Mouse (Mus musculus) myocyte (in vitro differentiated cells): ENCODE results near the gene Gm45713. TPM values are rescaled to one million over a fixed set of nuclear protein-coding genes. Genes with fewer than 3 reads are reported as not detected.

Source experiments
- H3K27me3 ChIP-seq: one replicate; pipeline ENCODE4 v1.6.1; 2011; ENCODE audit not compliant: control insufficient read depth, insufficient read depth, insufficient read length
- H3K36me3 ChIP-seq: one replicate; pipeline ENCODE4 v1.6.1; 2011; ENCODE audit not compliant: control insufficient read depth, insufficient read depth
- H3K4me2 ChIP-seq: one replicate; pipeline ENCODE4 v1.6.1; 2011; ENCODE audit warnings: low read depth, control low read depth
- H3K4me3 ChIP-seq: one replicate; pipeline ENCODE4 v1.5.1; 2011; ENCODE audit warnings: mild to moderate bottlenecking, control low read depth, moderate library complexity
- H3K79me2 ChIP-seq: one replicate; pipeline ENCODE4 v1.6.1; 2011; ENCODE audit not compliant: control insufficient read depth, insufficient read depth
- H3ac ChIP-seq: one replicate; pipeline ENCODE4 v1.6.1; 2011; ENCODE audit not compliant: control insufficient read depth, insufficient read length
- CEBPB ChIP-seq: IDR thresholded peaks from 2 replicates; pipeline ENCODE4 v1.6.1; 2011; ENCODE audit warnings: mild to moderate bottlenecking, moderate library complexity; ENCODE audit not compliant: poor library complexity, insufficient read depth, severe bottlenecking
- E2F4 ChIP-seq: IDR thresholded peaks from one replicate; pipeline ENCODE4 v1.6.1; 2011; ENCODE audit warnings: mild to moderate bottlenecking, control low read depth, moderate library complexity; ENCODE audit not compliant: insufficient read depth
- MAX ChIP-seq: IDR thresholded peaks from one replicate; pipeline ENCODE4 v1.6.1; 2011; ENCODE audit warnings: low read depth, mild to moderate bottlenecking, control low read depth
- MYOD1 ChIP-seq, 3 experiments: IDR thresholded peaks; one replicate each; pipeline ENCODE4 v1.6.1; 2011; ENCODE audit warnings: control low read depth in 2 of 3, low read depth in 2 of 3, mild to moderate bottlenecking in 2 of 3, moderate library complexity in 1 of 3; ENCODE audit not compliant: insufficient read length in 2 of 3, control insufficient read depth in 1 of 3
- MYOG ChIP-seq, 3 experiments: IDR thresholded peaks; one replicate each; pipeline ENCODE4 v1.6.1; 2011; ENCODE audit warnings: control low read depth in 2 of 3, low read depth in 2 of 3, mild to moderate bottlenecking in 2 of 3; ENCODE audit not compliant: insufficient read length in 2 of 3, control insufficient read depth in 1 of 3, insufficient read depth in 1 of 3
- POLR2A ChIP-seq: IDR thresholded peaks from one replicate; pipeline ENCODE4 v1.6.1; 2011; ENCODE audit warnings: low read depth, mild to moderate bottlenecking, control low read depth, moderate library complexity; ENCODE audit not compliant: insufficient read length
- POLR2AphosphoS2 ChIP-seq: IDR thresholded peaks from one replicate; pipeline ENCODE4 v1.6.1; 2011; ENCODE audit warnings: low read depth, control low read depth; ENCODE audit not compliant: insufficient read length
- REST ChIP-seq: IDR thresholded peaks from one replicate; pipeline ENCODE4 v1.6.1; 2011; ENCODE audit warnings: mild to moderate bottlenecking, control low read depth, moderate library complexity; ENCODE audit not compliant: insufficient read depth, insufficient read length
- SRF ChIP-seq: IDR thresholded peaks from one replicate; pipeline ENCODE4 v1.6.1; 2011; ENCODE audit warnings: low read depth; ENCODE audit not compliant: control insufficient read depth, insufficient read length
- TCF12 ChIP-seq: IDR thresholded peaks from one replicate; pipeline ENCODE4 v1.6.1; 2011; ENCODE audit warnings: mild to moderate bottlenecking, control low read depth; ENCODE audit not compliant: poor library complexity, insufficient read depth, severe bottlenecking
- TCF3 ChIP-seq: IDR thresholded peaks from one replicate; pipeline ENCODE4 v1.6.1; 2011; ENCODE audit warnings: low read depth, control low read depth; ENCODE audit not compliant: insufficient read length
- USF1 ChIP-seq: IDR thresholded peaks from one replicate; pipeline ENCODE4 v1.6.1; 2011; ENCODE audit warnings: low read depth, mild to moderate bottlenecking, control low read depth, moderate library complexity
- polyA plus RNA-seq: library from polyadenylated mRNA; unstranded; fragments of >200 nt; fragmentation: generic; extraction: Trizol; gene quantifications from one replicate; pipeline ENCODE4 v1.2.1, GENCODE M21; 2012; ENCODE audit warnings: missing spikeins

The Gm45713 gene
- polyA plus RNA-seq, 1 experiment, result 3.6 TPM

DNA sequence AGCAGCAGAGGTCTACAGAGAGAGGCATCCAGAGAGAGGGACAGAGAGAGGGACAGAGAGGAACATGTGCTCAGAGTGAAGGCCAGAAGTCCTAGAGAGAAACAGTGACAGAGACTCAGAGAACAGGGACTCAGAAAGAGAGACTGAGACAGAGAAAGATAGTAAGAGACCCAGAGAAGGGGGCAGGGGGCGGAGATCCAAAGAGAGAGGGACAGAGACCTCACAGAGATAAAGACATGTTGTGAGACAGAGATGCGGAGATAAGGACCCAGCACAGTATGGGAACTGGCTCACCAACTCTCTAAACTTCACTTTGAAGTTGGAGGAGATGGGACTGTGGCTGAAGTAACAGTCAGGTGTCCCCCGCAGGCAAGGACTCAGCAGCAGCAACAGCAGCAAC lies 661 bp downstream of the Gm45713 start:
- H3K79me2 ChIP-seq, result no peaks in the 10 kb centered on the region
- H3K4me3 ChIP-seq, result peak overlapping the region; percentile 28
- no peak for TF ChIP-seq CEBPB
- no peak for TF ChIP-seq POLR2AphosphoS2
- TF ChIP-seq MAX, result no peak
- no peak for TF ChIP-seq REST
- no peak for TF ChIP-seq USF1
- no peak for TF ChIP-seq MYOG (IDR thresholded peaks at IDR 0.05; ENCODE audit: control insufficient read depth in 1 of 3, insufficient read depth in 1 of 3, insufficient read length in 2 of 3, low read depth in 2 of 3)
- no peak for TF ChIP-seq MYOD1 (IDR thresholded peaks at IDR 0.05; ENCODE audit: control insufficient read depth in 1 of 3, insufficient read length in 2 of 3, low read depth in 2 of 3)
- no peak for TF ChIP-seq E2F4
- TF ChIP-seq TCF12, result no peak
- H3ac ChIP-seq, result no peak overlapping the region
- H3K27me3 ChIP-seq, result no peaks in the 10 kb centered on the region
- no peaks in the 10 kb centered on the region for H3K36me3 ChIP-seq
- peak overlapping the region; percentile 84 for H3K4me2 ChIP-seq

- Histone ChIP-seq H3K4me2 (peak overlapping the region; percentile 84), H3K36me3 (no peaks in the 10 kb centered on the region), H3K27me3 (no peaks in the 10 kb centered on the region), H3K79me2 (no peaks in the 10 kb centered on the region), H3K4me3 (peak overlapping the region; percentile 28), H3ac (no peak overlapping the region)
- TF ChIP-seq POLR2AphosphoS2, result no peak
- TF ChIP-seq MYOD1 (IDR thresholded peaks at IDR 0.05; ENCODE audit: control insufficient read depth in 1 of 3, insufficient read length in 2 of 3, low read depth in 2 of 3), result no peak
- no peak for TF ChIP-seq USF1
- no peak for TF ChIP-seq MAX
- no peak for TF ChIP-seq TCF12
- no peak for TF ChIP-seq SRF
- TF ChIP-seq POLR2A, result no peak
- TF ChIP-seq MYOG (IDR thresholded peaks at IDR 0.05; ENCODE audit: control insufficient read depth in 1 of 3, insufficient read depth in 1 of 3, insufficient read length in 2 of 3, low read depth in 2 of 3), result no peak
- no peak for TF ChIP-seq TCF3
- TF ChIP-seq E2F4, result no peak
These were observed 1.4 kb downstream of the Gm45713 start for GRCm38 (mm10) chr7:45134544-45135026.

DNA sequence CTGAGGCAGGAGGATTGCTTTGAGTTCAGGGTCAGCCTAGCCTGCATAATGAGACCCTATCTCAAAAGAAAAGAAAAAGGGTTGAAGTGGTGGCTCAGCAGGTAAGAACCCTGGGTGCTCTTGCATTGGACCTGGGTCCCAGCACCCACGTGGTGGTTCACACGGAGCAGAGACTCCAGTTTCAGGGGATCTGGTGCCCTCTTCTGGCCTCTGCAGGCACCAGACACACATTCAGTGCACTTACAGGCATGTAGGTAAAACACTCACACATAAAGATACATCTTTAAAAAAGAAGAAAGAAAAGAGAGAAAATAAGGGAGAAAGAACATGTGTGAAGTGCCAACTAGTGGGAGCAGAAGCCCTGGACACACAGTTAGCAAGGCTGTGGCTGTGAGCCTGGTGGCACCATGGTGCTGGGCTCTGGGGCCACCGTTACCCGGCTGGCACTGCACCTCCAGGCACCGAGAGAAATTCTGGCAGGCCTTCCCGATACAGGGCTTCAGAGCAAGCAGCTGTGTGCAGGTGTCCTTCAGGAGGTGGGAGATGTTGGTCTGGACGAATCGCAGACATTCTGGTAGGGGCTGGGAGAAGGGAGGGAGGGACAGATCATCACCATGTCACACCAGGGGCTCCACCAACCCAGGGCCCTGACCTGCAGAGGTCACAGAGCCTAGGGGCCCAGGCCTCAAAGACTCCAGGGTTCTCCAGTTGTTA lies 2.4 kb downstream of the Gm45713 start:
- Histone ChIP-seq H3ac (no peak overlapping the region), H3K4me2 (no peak overlapping the region), H3K36me3 (no peaks in the 10 kb centered on the region), H3K4me3 (no peak overlapping the region), H3K27me3 (no peaks in the 10 kb centered on the region), H3K79me2 (no peaks in the 10 kb centered on the region)
- no peak for TF ChIP-seq MYOD1 (IDR thresholded peaks at IDR 0.05; ENCODE audit: control insufficient read depth in 1 of 3, insufficient read length in 2 of 3, low read depth in 2 of 3)
- TF ChIP-seq CEBPB, result no peak
- no peak for TF ChIP-seq TCF3
- no peak for TF ChIP-seq MAX
- no peak for TF ChIP-seq POLR2AphosphoS2
- no peak for TF ChIP-seq USF1
- TF ChIP-seq SRF, result no peak
- no peak for TF ChIP-seq MYOG (IDR thresholded peaks at IDR 0.05; ENCODE audit: control insufficient read depth in 1 of 3, insufficient read depth in 1 of 3, insufficient read length in 2 of 3, low read depth in 2 of 3)
- TF ChIP-seq TCF12, result no peak
- TF ChIP-seq POLR2A, result no peak
- TF ChIP-seq REST, result no peak
- TF ChIP-seq E2F4, result no peak

DNA sequence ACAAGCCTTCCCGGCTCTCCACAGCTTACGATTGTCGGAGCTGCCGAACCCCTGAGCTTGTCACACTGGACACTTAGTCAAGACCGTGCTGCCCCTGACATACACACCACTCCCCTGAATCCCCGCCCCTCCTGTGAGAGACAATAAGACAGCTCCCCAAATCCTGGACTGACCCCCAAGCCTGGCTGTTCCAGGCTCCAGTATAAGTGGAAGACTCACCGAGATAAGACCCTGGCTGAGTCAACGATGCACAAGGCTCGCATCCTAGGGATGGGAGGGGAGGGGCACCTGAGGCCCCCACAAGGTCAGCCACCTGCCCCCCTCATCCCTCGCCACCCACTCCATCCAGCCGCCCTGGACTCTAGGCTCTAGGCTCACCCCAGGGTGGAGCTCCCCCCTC lies 4.2 kb downstream of the Gm45713 start:
- Histone ChIP-seq H3K4me3 (no peak overlapping the region), H3K79me2 (peaks cover 16% of the 10 kb centered on the region), H3K4me2 (no peak overlapping the region), H3K36me3 (peaks cover 4% of the 10 kb centered on the region), H3K27me3 (no peaks in the 10 kb centered on the region), H3ac (no peak overlapping the region)
- TF ChIP-seq SRF, result no peak
- TF ChIP-seq USF1, result no peak
- no peak for TF ChIP-seq CEBPB
- no peak for TF ChIP-seq REST
- no peak for TF ChIP-seq TCF12
- TF ChIP-seq MYOG (IDR thresholded peaks at IDR 0.05; ENCODE audit: control insufficient read depth in 1 of 3, insufficient read depth in 1 of 3, insufficient read length in 2 of 3, low read depth in 2 of 3), result no peak
- TF ChIP-seq TCF3, result no peak
- no peak for TF ChIP-seq MAX
- no peak for TF ChIP-seq E2F4
- no peak for TF ChIP-seq MYOD1 (IDR thresholded peaks at IDR 0.05; ENCODE audit: control insufficient read depth in 1 of 3, insufficient read length in 2 of 3, low read depth in 2 of 3)
- no peak for TF ChIP-seq POLR2AphosphoS2
- TF ChIP-seq POLR2A, result no peak
